Mouse (Mus musculus) regulatory T cell (primary cell): ENCODE results near the gene 1700049E17Rik1.
"Not testable (repeated sequence)": the region's sequence is repeated elsewhere in the genome, so short reads cannot be mapped to it uniquely, and the experiment has no call there.

Experiments
- in situ Hi-C: fragments of 300-600 bp; cut with MboI, MseI; formaldehyde crosslinking; loops from one replicate; pipeline ENCODE4 v1.15.1; 2025; ENCODE audit warnings: high pct_unique_total_duplicates

1700049E17Rik1 gene

DNA sequence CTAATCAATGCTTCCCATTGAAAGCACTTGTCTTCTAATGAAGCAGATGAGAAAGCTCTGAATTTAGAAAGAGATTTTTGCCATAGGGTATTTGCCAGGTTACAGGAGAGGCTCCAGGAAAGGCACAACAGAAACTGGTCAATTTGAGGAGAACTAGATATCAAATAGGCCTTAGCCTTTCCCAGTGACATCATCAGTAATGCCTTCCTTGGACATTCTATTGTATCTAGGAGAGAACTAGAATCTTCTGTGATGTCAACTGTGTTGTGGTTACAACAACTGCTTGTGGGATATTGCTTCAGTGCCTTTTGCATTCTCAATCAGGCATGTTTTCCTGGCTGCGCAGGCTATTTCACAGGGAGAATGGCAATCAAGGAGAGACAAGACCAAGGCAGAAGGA is at the start of gene 1700049E17Rik1:
Gene 1700049E17Rik1, plus strand, starts transcription at position 301 of the 400 bp plus-strand sequence.
- in situ Hi-C loops: loop anchor here (10.0 to 25.0 kb wide), 2 partner anchors 762 to 1260 kb away; partner anchors contain the start of gene Mbl1

DNA sequence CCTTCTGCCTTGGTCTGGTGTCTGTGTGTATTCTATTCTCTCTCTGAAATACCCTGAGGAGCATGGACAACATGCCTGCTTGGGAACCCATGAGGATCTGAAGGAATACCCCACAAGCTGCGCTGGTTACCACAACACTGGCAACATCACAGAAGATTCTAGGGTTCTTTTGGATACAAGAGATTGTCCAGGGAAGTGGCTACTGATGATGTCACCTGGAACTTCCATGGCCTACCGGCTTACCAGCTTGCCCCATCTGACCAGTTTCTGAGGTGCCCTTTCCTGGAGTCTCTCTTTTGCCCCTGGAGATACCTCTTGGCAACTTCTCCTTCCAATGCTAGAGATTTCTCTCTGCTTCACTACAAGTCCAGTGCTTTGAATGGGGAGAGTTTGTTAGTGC is 17.6 kb upstream of the 1700049E17Rik1 start, which contains the start of gene Gm7980:
Gene Gm7980, minus strand, starts transcription at position 101 of the 400 bp plus-strand sequence.
- in situ Hi-C loops: loop anchor here (5.0 to 25.0 kb wide), 2 partner anchors 745 to 1390 kb away; partner anchors contain the start of gene Mbl1

DNA sequence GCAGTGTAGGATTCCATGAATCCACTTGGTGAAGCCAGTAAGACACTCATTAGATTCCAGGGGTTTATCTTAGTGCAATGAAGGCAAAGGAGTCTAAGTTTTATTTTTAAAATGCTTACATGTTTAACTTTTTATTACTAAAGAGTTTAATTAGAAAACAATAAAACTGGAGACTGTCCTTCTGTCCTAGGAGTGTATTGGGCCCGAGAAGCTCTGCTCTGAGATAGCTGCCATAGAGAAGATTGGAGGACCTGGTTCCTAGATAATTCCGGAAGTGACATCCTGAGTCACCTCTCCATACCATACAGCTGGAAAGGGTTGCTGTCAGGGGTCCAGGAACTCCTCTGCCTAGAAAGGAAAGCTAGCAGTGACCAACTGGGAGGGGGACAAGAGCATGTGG is 18.9 kb downstream of the 1700049E17Rik1 start, which contains the start of gene 1700024B05Rik:
Gene 1700024B05Rik, plus strand, starts transcription at position 301 of the 400 bp plus-strand sequence.
- in situ Hi-C loops: not testable (repeated sequence)

DNA sequence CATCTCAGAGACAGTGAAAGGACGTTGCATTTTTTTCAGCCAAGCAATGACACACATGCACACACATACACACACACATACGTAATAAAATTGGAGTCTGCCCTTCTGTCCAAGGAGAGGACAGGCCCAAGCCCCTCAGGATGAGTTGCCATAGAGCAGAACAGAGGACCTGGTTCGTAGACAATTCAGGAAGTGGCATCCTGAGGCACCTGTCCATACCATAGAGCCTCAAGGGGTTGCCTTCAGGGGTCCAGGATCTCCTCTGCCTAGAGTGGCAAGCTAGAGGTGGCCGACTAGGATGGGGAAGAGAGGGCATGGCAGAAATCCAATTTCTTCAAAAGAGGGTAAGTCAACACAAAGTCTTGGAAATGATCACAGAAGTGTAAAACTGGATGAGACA is 39.3 kb downstream of the 1700049E17Rik1 start:
- in situ Hi-C loops: loop anchor here (25.0 kb wide), 2 partner anchors 202 to 223 kb away; partner anchors contain the start of genes Gm3573, Gm47189 and Gm7929

DNA sequence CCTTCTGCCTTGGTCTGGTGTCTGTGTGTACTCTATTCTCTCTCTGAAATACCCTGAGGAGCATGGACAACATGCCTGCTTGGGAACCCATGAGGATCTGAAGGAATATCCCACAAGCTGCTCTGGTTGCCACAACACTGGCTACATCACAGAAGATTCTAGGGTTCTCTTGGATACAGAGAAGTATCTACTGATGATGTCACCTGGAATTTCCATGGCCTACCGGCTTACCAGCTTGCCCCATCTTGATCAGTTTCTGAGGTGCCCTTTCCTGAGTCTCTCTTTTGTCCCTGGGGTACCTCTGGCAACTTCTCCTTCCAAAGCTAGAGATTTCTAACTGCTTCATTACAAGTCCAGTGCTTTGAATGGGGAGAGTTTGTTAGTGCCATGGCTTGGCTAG is 43.1 kb downstream of the 1700049E17Rik1 start, which contains the start of gene Gm6401:
Gene Gm6401, minus strand, starts transcription at position 101 of the 400 bp plus-strand sequence.
- in situ Hi-C loops: loop anchor here (25.0 kb wide), 2 partner anchors 206 to 219 kb away; partner anchors contain the start of genes Gm3573, Gm47189 and Gm7929

DNA sequence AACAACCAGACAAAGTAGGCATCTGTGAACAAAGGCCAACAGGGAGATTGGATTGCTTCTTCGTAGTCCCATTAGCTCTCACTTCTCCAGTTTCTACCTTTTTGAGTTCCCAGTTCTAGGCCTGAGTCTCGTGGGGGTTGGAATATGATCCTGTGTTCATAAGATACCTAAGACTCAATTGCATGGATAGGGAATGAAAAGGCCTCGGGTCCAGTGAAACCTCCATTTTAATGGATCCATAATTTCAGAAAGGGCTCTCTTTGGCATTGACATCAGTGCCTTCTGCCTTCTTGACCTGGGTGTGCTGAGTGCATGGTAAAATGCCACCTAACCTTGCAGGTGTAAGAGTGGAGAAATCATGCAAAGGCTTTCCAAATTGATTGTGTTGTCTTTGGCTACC is 43.8 kb downstream of the 1700049E17Rik1 start:
- in situ Hi-C loops: loop anchor here (25.0 kb wide), 2 partner anchors 206 to 219 kb away; partner anchors contain the start of genes Gm3573, Gm47189 and Gm7929
